Mouse (Mus musculus) heart, postnatal 0 days (tissue): ENCODE measurements at regions not wholly inside any gene's neighbourhood (a gene's known extent, or its start where the extent isn't known, plus 50 kb on each side); places are given as distances from the start of the nearest gene placed in this dataset.

Experiments
- CTCF ChIP-seq: IDR thresholded peaks from 2 replicates; pipeline ENCODE4 v1.5.1; 2016; ENCODE audit warnings: antibody characterized with exemption, control low read depth, low read depth
- EP300 ChIP-seq: IDR thresholded peaks from 2 replicates; pipeline ENCODE4 v1.6.1; 2016; ENCODE audit warnings: antibody characterized with exemption, low read depth

DNA sequence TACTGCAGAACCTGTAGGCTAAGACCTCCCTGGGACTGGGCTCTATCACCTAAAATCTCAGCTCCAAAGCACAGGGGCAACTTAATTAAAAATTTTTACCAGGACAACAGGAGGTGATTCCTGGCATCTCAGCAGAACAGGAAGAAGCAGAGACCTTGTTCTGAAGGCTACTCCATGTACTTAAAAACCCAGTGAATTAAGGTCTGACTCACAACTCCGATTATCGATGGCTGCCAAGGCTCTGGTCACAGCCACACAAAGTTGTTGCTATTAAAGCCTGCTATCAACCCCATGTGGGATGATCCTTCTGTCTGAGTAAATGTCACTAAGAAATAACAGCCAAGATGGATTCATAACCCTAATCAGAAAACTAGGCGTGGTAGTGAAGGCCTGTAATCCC lies 202.3 kb upstream of the Camk1g start:
- TF ChIP-seq CTCF (no peak), EP300 (no peak)
